Mouse (Mus musculus) bone marrow macrophage, adult 2 months (primary cell): ENCODE results near the gene Zfp385b. TPM values are rescaled to one million over a fixed set of nuclear protein-coding genes. Genes with fewer than 3 reads are reported as not detected.

Experiments used
- H3K27ac ChIP-seq: 2 replicates; pipeline ENCODE4 v1.5.1; 2012; ENCODE audit warnings: low read depth, low read length; ENCODE audit not compliant: insufficient read depth
- H3K4me1 ChIP-seq: 2 replicates; pipeline ENCODE4 v1.6.1; 2012; ENCODE audit warnings: low read length; ENCODE audit not compliant: control insufficient read depth, insufficient read depth
- H3K4me3 ChIP-seq: 2 replicates; pipeline ENCODE4 v1.5.1; 2012; ENCODE audit warnings: mild to moderate bottlenecking, low read length, moderate library complexity; ENCODE audit not compliant: insufficient read depth
- CTCF ChIP-seq: IDR thresholded peaks from 2 replicates; pipeline ENCODE4 v1.5.1; 2012; ENCODE audit warnings: low read depth, mild to moderate bottlenecking, low read length, moderate library complexity
- POLR2A ChIP-seq: IDR thresholded peaks from 2 replicates; pipeline ENCODE4 v1.6.1; 2012; ENCODE audit warnings: mild to moderate bottlenecking, low read depth, low read length, borderline replicate concordance
- polyA plus RNA-seq: library from polyadenylated mRNA; stranded (reverse); fragments of >200 nt; gene quantifications from 2 replicates; pipeline ENCODE4 v1.2.4, GENCODE M21; 2012; ENCODE audit not compliant: missing spikeins, insufficient read depth, insufficient read length

The Zfp385b gene
- polyA plus RNA-seq, 1 experiment: not detected

- TF ChIP-seq POLR2A: no peak
- no peak for TF ChIP-seq CTCF
- Histone ChIP-seq H3K27ac (no peak overlapping the region), H3K4me3 (no peak overlapping the region), H3K4me1 (no peaks in the 10 kb centered on the region)
Measured at GRCm38 (mm10) chr2:77758403-77759071, 60.9 kb downstream of the Zfp385b start.

GRCm38 (mm10) chr2:77752491-77752890 lies 66.9 kb downstream of the Zfp385b start:
- Histone ChIP-seq H3K4me1 (no peaks in the 10 kb centered on the region), H3K4me3 (no peak overlapping the region), H3K27ac (no peak overlapping the region)
- TF ChIP-seq POLR2A: no peak
- TF ChIP-seq CTCF: no peak

DNA sequence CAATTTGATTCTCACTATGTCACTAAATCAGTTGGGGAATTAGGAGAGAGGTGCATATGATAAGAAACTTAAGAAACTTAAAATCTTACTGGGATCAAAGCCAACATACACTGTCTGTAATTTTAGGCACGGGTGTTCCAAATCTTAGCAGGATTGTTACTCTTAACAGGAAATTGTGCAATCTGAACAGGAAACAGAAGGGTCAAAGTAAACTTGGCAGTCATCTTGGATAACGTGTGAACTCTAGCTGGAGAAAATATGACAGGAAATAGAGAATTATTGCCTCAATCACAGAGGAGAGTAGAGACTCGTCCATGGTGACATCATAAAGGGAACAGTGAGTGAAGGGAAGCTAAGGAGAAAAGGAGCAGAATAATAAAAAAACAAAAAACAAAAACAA lies 69.8 kb downstream of the Zfp385b start:
- H3K27ac ChIP-seq: no peak overlapping the region
- TF ChIP-seq CTCF (no peak), POLR2A (no peak)
- no peak overlapping the region for H3K4me3 ChIP-seq
- H3K4me1 ChIP-seq: no peaks in the 10 kb centered on the region

GRCm38 (mm10) chr2:77746417-77746816 lies 73.0 kb downstream of the Zfp385b start:
- no peak overlapping the region for H3K27ac ChIP-seq
- TF ChIP-seq CTCF: no peak
- no peak for TF ChIP-seq POLR2A
- H3K4me3 ChIP-seq: no peak overlapping the region
- no peaks in the 10 kb centered on the region for H3K4me1 ChIP-seq

- TF ChIP-seq CTCF (no peak), POLR2A (no peak)
- H3K4me3 ChIP-seq: no peak overlapping the region
Measured at GRCm38 (mm10) chr2:77745246-77745645, 74.2 kb downstream of the Zfp385b start.

DNA sequence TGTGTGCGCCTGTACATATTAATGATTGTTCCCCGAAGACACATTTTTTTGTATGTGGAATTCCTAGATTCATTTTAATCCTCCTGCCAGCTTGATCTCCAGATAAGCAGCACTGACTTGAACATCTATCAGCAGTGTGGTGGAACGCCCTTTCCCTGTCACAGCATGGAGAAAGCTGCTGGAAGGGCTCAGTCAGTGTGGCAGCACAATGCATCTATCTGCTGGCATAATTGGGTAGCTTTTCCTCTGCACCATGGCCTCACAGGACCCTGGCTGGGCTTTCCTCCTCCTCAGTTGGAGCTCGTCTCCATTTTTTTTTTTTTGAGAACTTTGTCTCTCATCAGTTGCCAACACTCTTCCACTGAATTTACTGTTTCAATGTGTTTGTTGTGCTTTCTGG lies 77.1 kb downstream of the Zfp385b start:
- H3K4me3 ChIP-seq: no peak overlapping the region
- TF ChIP-seq CTCF: no peak
- TF ChIP-seq POLR2A: no peak
- H3K4me1 ChIP-seq: no peaks in the 10 kb centered on the region
- H3K27ac ChIP-seq: no peak overlapping the region

More at GRCm38 (mm10) chr2:77745246-77745645, 74.2 kb downstream of the Zfp385b start:
- no peak overlapping the region for H3K27ac ChIP-seq
- no peaks in the 10 kb centered on the region for H3K4me1 ChIP-seq

DNA sequence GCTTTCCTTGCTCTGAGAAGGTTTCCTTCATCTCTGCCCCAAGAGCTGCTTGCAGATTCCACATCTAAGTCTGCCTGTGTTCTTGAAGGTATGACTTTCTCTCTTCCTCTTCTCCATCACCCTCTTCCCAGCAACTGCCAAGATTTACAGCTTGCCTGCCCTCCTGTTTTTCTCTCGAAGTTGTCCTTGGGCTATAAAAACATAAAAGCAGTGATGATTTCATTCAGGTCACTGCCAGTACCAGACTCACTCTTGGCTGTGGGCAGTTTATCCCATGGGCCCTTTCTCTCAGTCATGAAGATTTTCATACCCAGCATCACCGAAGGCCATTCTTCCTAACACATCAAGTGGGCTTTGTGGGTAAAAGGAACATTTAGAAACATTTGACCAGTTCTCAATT lies 89.2 kb downstream of the Zfp385b start:
- no peaks in the 10 kb centered on the region for H3K4me1 ChIP-seq
- no peak overlapping the region for H3K27ac ChIP-seq
- no peak overlapping the region for H3K4me3 ChIP-seq
- TF ChIP-seq POLR2A (no peak), CTCF (no peak)

GRCm38 (mm10) chr2:77726798-77727197 lies 92.6 kb downstream of the Zfp385b start:
- H3K27ac ChIP-seq: no peak overlapping the region
- no peak overlapping the region for H3K4me3 ChIP-seq
- no peak for TF ChIP-seq CTCF
- TF ChIP-seq POLR2A: no peak
- H3K4me1 ChIP-seq: no peaks in the 10 kb centered on the region

DNA sequence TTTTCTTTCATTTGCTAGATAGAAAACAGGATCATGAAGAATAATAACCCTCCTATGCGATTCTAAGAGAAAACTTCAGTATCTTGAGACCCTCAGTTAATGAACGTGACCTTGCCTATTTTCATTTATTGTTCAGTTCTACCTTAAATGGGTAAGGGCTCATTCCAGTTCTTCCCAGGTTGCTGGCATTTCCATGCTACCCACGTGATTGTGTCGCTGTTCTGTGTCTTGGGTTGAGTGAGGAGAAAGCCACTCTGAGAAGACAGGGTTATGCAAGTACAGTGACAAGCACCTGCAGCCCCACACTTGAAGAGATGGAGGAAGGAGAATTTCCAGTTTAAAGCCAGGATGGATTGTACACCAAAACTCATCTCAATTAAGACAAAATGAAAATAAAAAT lies 98.6 kb downstream of the Zfp385b start:
- H3K4me3 ChIP-seq: no peak overlapping the region
- TF ChIP-seq POLR2A: no peak
- no peak for TF ChIP-seq CTCF
- H3K4me1 ChIP-seq: no peaks in the 10 kb centered on the region
- no peak overlapping the region for H3K27ac ChIP-seq

- H3K4me3 ChIP-seq: no peak overlapping the region
- no peak overlapping the region for H3K27ac ChIP-seq
- no peaks in the 10 kb centered on the region for H3K4me1 ChIP-seq
- no peak for TF ChIP-seq POLR2A
- no peak for TF ChIP-seq CTCF
Measured at GRCm38 (mm10) chr2:77716367-77716766, 103.1 kb downstream of the Zfp385b start.
